Mouse (Mus musculus) kidney, embryonic 15.5 days (tissue): Measurements from ENCODE around the gene Daglb. TPM values are rescaled to one million over a fixed set of nuclear protein-coding genes. Genes with fewer than 3 reads are reported as not detected.
"Not testable (repeated sequence)": the region's sequence is repeated elsewhere in the genome, so short reads cannot be mapped to it uniquely, and the experiment has no call there.

ENCODE experiments used
- ATAC-seq: fragments of 200-750 bp; cut with Nextera tagmentation; replicated peaks from 2 replicates; pipeline ENCODE4 v1.8.0; 2017; ENCODE audit warnings: moderate TSS enrichment; ENCODE audit not compliant: low FRiP score
- H3K27ac ChIP-seq: fragments of 300-500 bp; sonication (generic); 2 replicates; pipeline ENCODE4 v1.5.1; 2015; ENCODE audit warnings: mild to moderate bottlenecking, inconsistent platforms
- H3K27me3 ChIP-seq: fragments of 300-500 bp; sonication (generic); 2 replicates; pipeline ENCODE4 v1.6.1; 2015; ENCODE audit warnings: inconsistent platforms
- H3K36me3 ChIP-seq: fragments of 300-500 bp; sonication (generic); 2 replicates; pipeline ENCODE4 v1.6.1; 2015; ENCODE audit warnings: inconsistent platforms
- H3K4me1 ChIP-seq: fragments of 300-500 bp; sonication (generic); 2 replicates; pipeline ENCODE4 v1.6.1; 2015; ENCODE audit warnings: inconsistent platforms
- H3K4me2 ChIP-seq: fragments of 300-500 bp; sonication (generic); 2 replicates; pipeline ENCODE4 v1.6.1; 2015; ENCODE audit warnings: moderate library complexity, mild to moderate bottlenecking, inconsistent platforms
- H3K4me3 ChIP-seq: fragments of 300-500 bp; sonication (generic); replicated peaks from 2 replicates; pipeline ENCODE4 v1.5.1; 2015; ENCODE audit warnings: mild to moderate bottlenecking, inconsistent platforms
- H3K9ac ChIP-seq: fragments of 300-500 bp; sonication (generic); 2 replicates; pipeline ENCODE4 v1.6.1; 2015; ENCODE audit warnings: mild to moderate bottlenecking, inconsistent platforms
- H3K9me3 ChIP-seq: fragments of 300-500 bp; sonication (generic); replicated peaks from 2 replicates; pipeline ENCODE4 v1.6.1; 2016; ENCODE audit warnings: inconsistent platforms
- WGBS: fragments of 180-500 bp; shearing (Covaris S2); methylation state at CpG from one replicate; pipeline ENCODE4 v1.1.7; 2015; ENCODE audit warnings: mixed read lengths; 5-methylcytosine and 5-hydroxymethylcytosine counted together
- polyA plus RNA-seq: library from polyadenylated mRNA; unstranded; fragments of >200 nt; fragmentation: Nextera tagmentation; extraction: Ambion mirVana; gene quantifications from 2 replicates; pipeline ENCODE4 v1.2.1, GENCODE M21; 2015

Daglb gene
- polyA plus RNA-seq, 1 experiment from 2014 or later: 8.6 TPM

DNA sequence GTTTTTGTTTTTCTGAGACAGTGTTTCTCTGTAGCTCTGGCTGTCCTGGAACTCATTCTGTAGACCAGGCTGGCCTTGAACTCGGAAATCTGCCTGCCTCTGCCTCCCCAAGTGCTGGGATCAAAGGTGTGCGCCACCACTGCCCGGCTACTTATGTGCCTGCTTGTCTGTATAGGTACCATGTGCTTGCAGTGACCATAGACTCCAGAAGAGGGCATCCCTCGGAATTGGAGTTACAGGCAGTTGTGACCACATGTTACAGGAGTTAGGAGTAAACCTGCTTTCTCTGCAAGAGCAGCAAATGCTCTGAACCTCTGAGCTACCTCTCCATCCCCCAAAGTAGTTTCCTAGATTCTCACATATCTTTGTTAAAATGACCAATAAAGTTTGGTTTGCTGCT, 27.4 kb downstream of the Daglb start:
- Histone ChIP-seq H3K4me2 (no peak overlapping the region), H3K27me3 (no peaks in the 10 kb centered on the region), H3K4me1 (no peaks in the 10 kb centered on the region), H3K9ac (no peak overlapping the region), H3K36me3 (peaks cover 27% of the 10 kb centered on the region), H3K4me3 (no peak overlapping the region), H3K9me3 (no peaks in the 10 kb centered on the region), H3K27ac (no peak overlapping the region)
- WGBS: 87% methylated on average over 4 of the region's 4 CpGs
- no peak for ATAC-seq

DNA sequence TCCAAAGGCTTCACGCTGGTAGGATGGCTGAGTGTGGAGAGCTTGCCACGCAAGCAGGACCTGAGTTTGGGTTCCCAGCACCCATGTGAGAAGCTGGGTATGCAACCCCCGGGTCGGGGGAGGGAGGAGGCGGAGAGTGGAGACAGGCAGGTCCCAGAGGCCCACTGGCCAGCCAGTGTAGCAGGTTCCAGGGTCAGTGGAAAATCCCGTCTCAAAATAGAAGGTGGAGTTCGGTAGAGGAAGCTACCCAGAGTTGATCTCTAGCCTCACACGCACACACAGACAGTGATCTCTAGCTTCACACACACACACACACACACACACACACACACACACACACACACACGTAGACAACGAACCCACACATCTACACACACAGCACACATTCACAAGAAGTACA, 28.8 kb downstream of the Daglb start:
- 91% methylated on average over 10 of the region's 10 CpGs for WGBS
- Histone ChIP-seq H3K9ac (no peak overlapping the region), H3K4me2 (no peak overlapping the region), H3K4me3 (no peak overlapping the region), H3K27me3 (no peaks in the 10 kb centered on the region), H3K4me1 (no peaks in the 10 kb centered on the region), H3K27ac (no peak overlapping the region), H3K9me3 (no peaks in the 10 kb centered on the region), H3K36me3 (peaks cover 17% of the 10 kb centered on the region; the same call in 1 of the 2 replicates)
- ATAC-seq: no peak

DNA sequence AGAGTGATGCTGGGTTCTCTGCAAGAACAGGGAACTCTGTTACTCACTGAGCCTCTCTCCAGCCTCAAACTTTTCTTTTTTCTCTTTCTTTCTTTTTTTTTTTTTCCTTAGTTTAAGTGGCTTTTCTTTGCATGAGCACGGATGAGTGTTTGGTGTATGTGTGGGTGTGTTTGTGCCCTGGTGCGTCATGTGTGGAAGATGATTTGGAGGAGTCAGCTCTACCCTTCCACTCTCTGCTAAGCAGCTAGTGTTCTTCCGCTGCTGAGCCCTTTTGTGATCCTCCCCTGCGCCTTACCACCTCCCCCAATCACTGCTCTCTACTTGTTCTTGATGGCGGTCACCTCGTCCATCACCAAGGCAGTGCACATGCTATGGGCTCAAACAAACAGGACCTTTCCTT, 31.3 kb downstream of the Daglb start:
- Histone ChIP-seq H3K9ac (no peak overlapping the region), H3K27me3 (no peaks in the 10 kb centered on the region), H3K4me1 (no peaks in the 10 kb centered on the region), H3K27ac (no peak overlapping the region), H3K9me3 (no peaks in the 10 kb centered on the region), H3K4me2 (no peak overlapping the region), H3K4me3 (no peak overlapping the region), H3K36me3 (peaks cover 20% of the 10 kb centered on the region; the same call in 1 of the 2 replicates)
- WGBS: 92% methylated on average over 6 of the region's 6 CpGs
- ATAC-seq: no peak

DNA sequence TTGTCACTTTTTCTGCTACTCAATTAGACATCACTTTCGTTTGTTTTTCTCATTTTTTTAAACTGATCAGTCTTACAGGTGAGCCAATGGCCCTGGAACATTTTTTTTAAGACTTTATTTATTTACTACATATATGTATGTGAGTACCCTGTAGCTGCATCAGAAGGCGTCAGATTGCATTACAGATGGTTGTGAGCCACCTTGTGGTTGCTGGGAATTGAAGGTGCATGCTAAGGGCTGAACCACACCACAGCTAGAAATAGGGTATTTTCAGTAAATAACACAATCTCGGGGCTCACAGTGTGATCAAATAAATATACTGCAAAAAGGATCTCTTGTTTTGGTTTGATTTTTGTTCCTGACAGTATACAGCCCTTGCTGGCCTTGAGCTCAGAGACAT, 33.1 kb downstream of the Daglb start:
- Histone ChIP-seq H3K27ac (no peak overlapping the region), H3K9me3 (no peaks in the 10 kb centered on the region), H3K27me3 (no peaks in the 10 kb centered on the region), H3K4me1 (no peaks in the 10 kb centered on the region), H3K36me3 (peaks cover 28% of the 10 kb centered on the region), H3K4me3 (no peak overlapping the region), H3K9ac (no peak overlapping the region), H3K4me2 (no peak overlapping the region)
- 79% methylated on average over 3 of the region's 3 CpGs for WGBS
- ATAC-seq: no peak

GRCm38 (mm10) chr5:143499197-143499596, 34.8 kb downstream of the Daglb start:
- no peak overlapping the region for H3K4me2 ChIP-seq
- no peaks in the 10 kb centered on the region for H3K4me1 ChIP-seq
- no peak overlapping the region for H3K27ac ChIP-seq
- ATAC-seq: no peak
- H3K27me3 ChIP-seq: no peaks in the 10 kb centered on the region
- 90% methylated on average over 7 of the region's 7 CpGs for WGBS
- H3K36me3 ChIP-seq: peaks cover 44% of the 10 kb centered on the region
- no peak overlapping the region for H3K4me3 ChIP-seq
- no peaks in the 10 kb centered on the region for H3K9me3 ChIP-seq
- H3K9ac ChIP-seq: no peak overlapping the region

DNA sequence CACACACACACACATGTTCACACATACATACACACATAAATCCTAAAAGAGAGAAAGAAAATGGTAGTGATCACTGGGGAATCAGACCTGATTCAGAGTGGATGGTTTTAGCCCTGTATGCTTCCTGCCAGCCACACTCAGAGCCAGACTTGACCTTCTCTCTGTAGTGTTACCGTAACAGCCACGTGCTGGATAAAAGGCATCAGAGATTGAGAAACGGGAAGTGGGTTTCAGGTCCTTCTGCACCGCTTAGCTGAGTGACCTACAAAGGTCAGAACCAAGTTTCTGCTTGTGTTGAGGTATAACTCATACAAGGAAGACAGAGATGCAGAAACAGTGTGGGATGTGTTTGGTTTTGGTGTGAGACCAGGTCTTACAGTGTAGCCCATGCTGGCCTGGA, 35.3 kb downstream of the Daglb start:
- Histone ChIP-seq H3K36me3 (peaks cover 44% of the 10 kb centered on the region), H3K27me3 (no peaks in the 10 kb centered on the region), H3K9me3 (no peaks in the 10 kb centered on the region), H3K4me2 (no peak overlapping the region), H3K4me3 (no peak overlapping the region), H3K27ac (no peak overlapping the region), H3K4me1 (no peaks in the 10 kb centered on the region), H3K9ac (no peak overlapping the region)
- ATAC-seq: no peak
- 75% methylated on average over 4 of the region's 4 CpGs for WGBS

DNA sequence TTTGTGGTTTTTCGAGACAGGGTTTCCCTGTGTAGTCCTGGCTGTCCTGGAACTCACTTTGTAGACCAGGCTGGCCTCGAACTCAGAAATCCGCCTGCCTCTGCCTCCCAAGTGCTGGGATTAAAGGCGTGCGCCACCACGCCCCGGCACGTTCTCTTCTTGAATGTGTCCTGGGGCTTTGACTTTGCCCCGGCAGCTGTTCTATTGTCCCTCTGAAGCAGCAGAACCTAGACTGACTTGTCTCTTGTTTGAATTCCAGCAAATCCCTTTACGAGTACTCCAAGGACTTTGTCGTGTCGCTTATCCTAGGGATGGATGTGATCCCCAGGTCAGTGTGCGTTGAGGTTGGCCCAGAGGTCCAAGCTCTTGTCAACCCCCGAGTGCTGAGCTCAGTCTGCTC, 36.3 kb downstream of the Daglb start:
- H3K4me2 ChIP-seq, ATAC-seq, H3K27ac ChIP-seq, H3K9me3 ChIP-seq, H3K4me3 ChIP-seq, H3K27me3 ChIP-seq, H3K9ac ChIP-seq, H3K4me1 ChIP-seq: not testable (repeated sequence)
- 92% methylated on average over 14 of the region's 14 CpGs for WGBS
- peaks cover 49% of the 10 kb centered on the region for H3K36me3 ChIP-seq

GRCm38 (mm10) chr5:143501140-143501539, 36.8 kb downstream of the Daglb start:
- no peak overlapping the region for H3K27ac ChIP-seq
- H3K9me3 ChIP-seq: no peaks in the 10 kb centered on the region
- H3K27me3 ChIP-seq: no peaks in the 10 kb centered on the region
- H3K4me3 ChIP-seq: no peak overlapping the region
- H3K4me1 ChIP-seq: no peaks in the 10 kb centered on the region
- ATAC-seq: no peak
- no peak overlapping the region for H3K4me2 ChIP-seq
- H3K9ac ChIP-seq: no peak overlapping the region
- peaks cover 50% of the 10 kb centered on the region for H3K36me3 ChIP-seq
- WGBS: 84% methylated on average over 8 of the region's 8 CpGs

GRCm38 (mm10) chr5:143501649-143502048, 37.3 kb downstream of the Daglb start:
- no peaks in the 10 kb centered on the region for H3K4me1 ChIP-seq
- no peaks in the 10 kb centered on the region for H3K27me3 ChIP-seq
- peaks cover 53% of the 10 kb centered on the region for H3K36me3 ChIP-seq
- no peak overlapping the region for H3K27ac ChIP-seq
- no peak for ATAC-seq
- no peak overlapping the region for H3K9ac ChIP-seq
- no peak overlapping the region for H3K4me3 ChIP-seq
- WGBS: 93% methylated on average over 2 of the region's 2 CpGs
- H3K9me3 ChIP-seq: no peaks in the 10 kb centered on the region
- H3K4me2 ChIP-seq: no peak overlapping the region

- Histone ChIP-seq H3K9me3 (no peaks in the 10 kb centered on the region), H3K4me2 (no peak overlapping the region), H3K4me1 (0 out of 2 replicates have a peak, but pooled peaks cover 3% of the 10 kb centered on the region), H3K36me3 (peaks cover 67% of the 10 kb centered on the region), H3K9ac (no peak overlapping the region), H3K27me3 (no peaks in the 10 kb centered on the region), H3K27ac (no peak overlapping the region), H3K4me3 (no peak overlapping the region)
- 87% methylated on average over 19 of the region's 19 CpGs for WGBS
- ATAC-seq: no peak
Observed at GRCm38 (mm10) chr5:143502899-143503557, 38.6 kb downstream of the Daglb start.

DNA sequence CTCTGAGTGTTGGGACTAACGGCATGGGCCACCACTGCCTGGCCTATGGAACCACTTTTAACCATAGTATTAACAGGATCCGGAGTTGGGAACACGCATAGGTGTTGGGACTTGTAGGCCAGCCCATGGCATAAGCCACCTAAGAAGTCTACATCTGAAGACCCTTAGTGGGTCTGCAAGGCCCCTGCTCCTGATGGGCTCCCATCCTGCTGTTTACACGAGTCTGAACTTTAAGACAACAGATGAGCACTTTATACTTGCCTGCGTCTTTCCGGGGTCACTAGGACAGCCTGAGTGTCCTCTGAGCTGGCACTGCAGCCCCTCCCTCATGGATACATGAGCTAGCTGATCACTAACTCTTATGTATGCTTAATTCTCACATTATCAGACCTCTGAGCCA, 39.4 kb downstream of the Daglb start:
- H3K9me3 ChIP-seq: no peaks in the 10 kb centered on the region
- no peak overlapping the region for H3K27ac ChIP-seq
- H3K36me3 ChIP-seq: peaks cover 72% of the 10 kb centered on the region
- H3K4me1 ChIP-seq: 0 out of 2 replicates have a peak, but pooled peaks cover 8% of the 10 kb centered on the region
- no peak for ATAC-seq
- H3K4me2 ChIP-seq: no peak overlapping the region
- WGBS: 93% methylated on average over 6 of the region's 6 CpGs
- no peaks in the 10 kb centered on the region for H3K27me3 ChIP-seq
- H3K9ac ChIP-seq: no peak overlapping the region
- H3K4me3 ChIP-seq: no peak overlapping the region

GRCm38 (mm10) chr5:143504453-143504852, 40.1 kb downstream of the Daglb start:
- no peak overlapping the region for H3K4me3 ChIP-seq
- ATAC-seq: no peak

GRCm38 (mm10) chr5:143505056-143505455, 40.7 kb downstream of the Daglb start:
- ATAC-seq: no peak
- 90% methylated on average over 8 of the region's 8 CpGs for WGBS
- peaks cover 13% of the 10 kb centered on the region; the same call in 1 of the 2 replicates for H3K4me1 ChIP-seq
- no peaks in the 10 kb centered on the region for H3K9me3 ChIP-seq
- no peak overlapping the region for H3K4me2 ChIP-seq
- H3K36me3 ChIP-seq: peaks cover 78% of the 10 kb centered on the region
- H3K27ac ChIP-seq: no peak overlapping the region
- no peak overlapping the region for H3K4me3 ChIP-seq
- H3K9ac ChIP-seq: no peak overlapping the region
- no peaks in the 10 kb centered on the region for H3K27me3 ChIP-seq

More at GRCm38 (mm10) chr5:143504453-143504852, 40.1 kb downstream of the Daglb start:
- Histone ChIP-seq H3K9me3 (no peaks in the 10 kb centered on the region), H3K27ac (no peak overlapping the region), H3K36me3 (peaks cover 78% of the 10 kb centered on the region), H3K9ac (no peak overlapping the region), H3K4me2 (no peak overlapping the region), H3K27me3 (no peaks in the 10 kb centered on the region), H3K4me1 (peaks cover 13% of the 10 kb centered on the region; the same call in 1 of the 2 replicates)
- 75% methylated on average over 3 of the region's 3 CpGs for WGBS
